Mouse (Mus musculus) stomach, embryonic 15.5 days (tissue): ENCODE data around the gene Nup43. TPM values are rescaled to one million over a fixed set of nuclear protein-coding genes. Genes with fewer than 3 reads are reported as not detected.

ENCODE experiments used
- ATAC-seq: fragments of 200-750 bp; cut with Nextera tagmentation; 2 replicates; pipeline ENCODE4 v1.8.0; 2017; ENCODE audit warnings: low read depth, moderate number of reproducible peaks, moderate TSS enrichment; ENCODE audit not compliant: insufficient read depth, low FRiP score
- H3K27ac ChIP-seq: fragments of 300-500 bp; sonication (generic); 2 replicates; pipeline ENCODE4 v1.5.1; 2015; ENCODE audit warnings: mild to moderate bottlenecking, inconsistent platforms
- H3K27me3 ChIP-seq: fragments of 300-500 bp; sonication (generic); replicated peaks from 2 replicates; pipeline ENCODE4 v1.6.1; 2015; ENCODE audit warnings: inconsistent platforms
- H3K36me3 ChIP-seq: fragments of 300-500 bp; sonication (generic); 2 replicates; pipeline ENCODE4 v1.6.1; 2015; ENCODE audit warnings: inconsistent platforms
- H3K4me1 ChIP-seq: fragments of 300-500 bp; sonication (generic); 2 replicates; pipeline ENCODE4 v1.6.1; 2015; ENCODE audit warnings: inconsistent platforms
- H3K4me2 ChIP-seq: fragments of 300-500 bp; sonication (generic); 2 replicates; pipeline ENCODE4 v1.6.1; 2015; ENCODE audit warnings: mild to moderate bottlenecking, inconsistent platforms
- H3K4me3 ChIP-seq: fragments of 300-500 bp; sonication (generic); replicated peaks from 2 replicates; pipeline ENCODE4 v1.5.1; 2015; ENCODE audit warnings: inconsistent platforms
- H3K9ac ChIP-seq: fragments of 300-500 bp; sonication (generic); 2 replicates; pipeline ENCODE4 v1.6.1; 2015; ENCODE audit warnings: inconsistent platforms
- H3K9me3 ChIP-seq: fragments of 300-500 bp; sonication (generic); 2 replicates; pipeline ENCODE4 v1.6.1; 2016; ENCODE audit warnings: inconsistent platforms
- WGBS: fragments of 180-500 bp; shearing (Covaris S2); methylation state at CpG from one replicate; pipeline ENCODE4 v1.1.7; 2015; 5-methylcytosine and 5-hydroxymethylcytosine counted together
- polyA plus RNA-seq: library from polyadenylated mRNA; unstranded; fragments of >200 nt; fragmentation: Nextera tagmentation; extraction: Ambion mirVana; gene quantifications from 2 replicates; pipeline ENCODE4 v1.2.1, GENCODE M21; 2015

The Nup43 gene
- polyA plus RNA-seq, 1 experiment from 2014 or later: 44.9 TPM

- Histone ChIP-seq H3K9me3 (no peaks in the 10 kb centered on the region), H3K4me3 (no peak overlapping the region), H3K36me3 (0 out of 2 replicates have a peak, but pooled peaks cover 8% of the 10 kb centered on the region), H3K4me1 (no peaks in the 10 kb centered on the region), H3K27me3 (no peaks in the 10 kb centered on the region), H3K27ac (no peak overlapping the region), H3K4me2 (no peak overlapping the region), H3K9ac (no peak overlapping the region)
- no peak for ATAC-seq
- WGBS: 89% methylated on average over 2 of the region's 2 CpGs
Observed at GRCm38 (mm10) chr10:7651057-7651456, 16.2 kb upstream of the Nup43 start.

GRCm38 (mm10) chr10:7662471-7663141 is 4.7 kb upstream of the Nup43 start:
- peak overlapping the region; percentile 93 for H3K9ac ChIP-seq
- no peaks in the 10 kb centered on the region; the same call in 1 of the 2 replicates for H3K4me1 ChIP-seq
- H3K27ac ChIP-seq: peak overlapping the region; percentile 90
- H3K4me3 ChIP-seq: peak overlapping the region; percentile 83
- H3K9me3 ChIP-seq: no peaks in the 10 kb centered on the region
- ATAC-seq: peak; percentile 76
- H3K4me2 ChIP-seq: peak overlapping the region; percentile 83
- WGBS: under 1% methylated on average over 43 of the region's 44 CpGs
- no peaks in the 10 kb centered on the region for H3K27me3 ChIP-seq
- H3K36me3 ChIP-seq: no peaks in the 10 kb centered on the region

DNA sequence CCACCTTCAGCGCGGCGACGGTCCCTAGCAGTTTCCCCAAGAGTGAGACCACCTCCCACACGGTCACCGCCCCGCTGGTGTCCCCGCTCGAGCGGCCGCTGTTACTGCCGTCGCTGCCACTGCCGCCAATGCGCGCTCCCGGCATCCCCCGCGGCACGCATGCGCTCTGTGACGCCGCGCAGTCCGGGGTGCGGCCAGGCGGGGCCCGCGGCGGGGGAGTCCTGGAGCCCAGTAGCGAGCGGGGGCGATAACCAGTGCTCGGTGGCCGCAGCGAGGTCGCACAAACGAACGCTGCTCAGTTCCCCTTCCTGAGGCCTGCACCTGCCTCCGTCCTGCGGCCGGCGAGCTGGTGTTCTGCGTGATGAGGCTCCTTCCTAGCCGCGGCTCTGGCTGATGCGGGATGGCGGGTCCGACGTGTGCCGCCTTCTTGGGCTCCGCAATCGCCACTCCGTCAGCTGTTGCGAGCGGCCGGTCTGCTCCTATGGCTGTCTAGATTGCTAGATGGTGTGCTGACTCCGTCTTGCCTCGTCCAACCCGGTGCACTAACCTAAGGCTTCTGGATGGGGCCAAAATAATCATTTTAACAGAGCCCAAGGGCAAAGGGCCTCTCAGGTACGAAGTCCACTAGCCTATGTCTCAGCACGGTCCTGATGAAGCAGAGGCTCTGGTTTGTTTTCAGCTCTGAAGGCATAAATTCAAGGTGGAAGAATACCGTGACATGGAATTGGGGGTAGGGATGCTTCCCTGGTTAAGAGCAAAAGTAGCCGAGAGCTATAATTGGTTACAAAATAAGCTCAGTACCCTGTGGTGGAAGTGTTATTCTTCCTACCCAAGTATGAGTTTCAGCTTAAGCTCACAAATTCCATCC is 3.9 kb upstream of the Nup43 start:
- WGBS: under 1% methylated on average over 64 of the region's 64 CpGs
- ATAC-seq: peak; percentile 93
- peaks cover 4% of the 10 kb centered on the region; the same call in 1 of the 2 replicates for H3K4me1 ChIP-seq
- no peaks in the 10 kb centered on the region for H3K36me3 ChIP-seq
- peak overlapping the region; percentile 83 for H3K4me3 ChIP-seq
- peak overlapping the region; percentile 93 for H3K9ac ChIP-seq
- H3K4me2 ChIP-seq: peak overlapping the region; percentile 83
- H3K27ac ChIP-seq: peak overlapping the region; percentile 90
- no peaks in the 10 kb centered on the region for H3K27me3 ChIP-seq
- no peaks in the 10 kb centered on the region for H3K9me3 ChIP-seq

- peak overlapping the region; percentile 83 for H3K4me3 ChIP-seq
- no peaks in the 10 kb centered on the region for H3K36me3 ChIP-seq
- ATAC-seq: no peak
- H3K9ac ChIP-seq: peak overlapping the region; percentile 93; the same call in 1 of the 2 replicates
- peaks cover 4% of the 10 kb centered on the region; the same call in 1 of the 2 replicates for H3K4me1 ChIP-seq
- no peak overlapping the region for H3K27ac ChIP-seq
- H3K9me3 ChIP-seq: no peaks in the 10 kb centered on the region
- no peaks in the 10 kb centered on the region for H3K27me3 ChIP-seq
- H3K4me2 ChIP-seq: peak overlapping the region; percentile 83
- WGBS: 52% methylated on average over 6 of the region's 6 CpGs
Observed at GRCm38 (mm10) chr10:7664027-7664526, 3.2 kb upstream of the Nup43 start.

DNA sequence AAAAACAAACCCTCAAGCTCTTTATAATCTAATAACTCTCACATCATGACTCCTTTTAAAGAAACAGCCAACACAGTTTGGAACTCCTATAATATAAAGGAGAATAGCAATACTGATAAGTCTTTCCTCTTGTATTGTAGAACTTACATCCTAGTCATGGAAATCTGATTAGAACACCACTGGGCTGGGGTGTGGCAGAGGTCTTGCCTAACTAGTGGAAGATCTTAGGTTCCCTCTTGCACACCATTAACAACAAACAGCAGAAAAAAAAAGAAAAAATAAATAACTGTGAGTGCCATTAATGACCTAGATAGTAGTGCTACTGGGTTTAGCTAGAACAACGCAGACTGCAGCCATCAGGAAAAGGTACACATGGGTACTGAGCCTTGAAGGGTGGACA is 2.4 kb upstream of the Nup43 start:
- Histone ChIP-seq H3K4me2 (no peak overlapping the region), H3K27me3 (no peaks in the 10 kb centered on the region), H3K9me3 (no peaks in the 10 kb centered on the region), H3K9ac (no peak overlapping the region), H3K4me1 (peaks cover 4% of the 10 kb centered on the region; the same call in 1 of the 2 replicates), H3K27ac (no peak overlapping the region), H3K4me3 (no peak overlapping the region), H3K36me3 (no peaks in the 10 kb centered on the region)
- ATAC-seq: no peak
- WGBS: 85% methylated on average over 1 of the region's 1 CpGs

DNA sequence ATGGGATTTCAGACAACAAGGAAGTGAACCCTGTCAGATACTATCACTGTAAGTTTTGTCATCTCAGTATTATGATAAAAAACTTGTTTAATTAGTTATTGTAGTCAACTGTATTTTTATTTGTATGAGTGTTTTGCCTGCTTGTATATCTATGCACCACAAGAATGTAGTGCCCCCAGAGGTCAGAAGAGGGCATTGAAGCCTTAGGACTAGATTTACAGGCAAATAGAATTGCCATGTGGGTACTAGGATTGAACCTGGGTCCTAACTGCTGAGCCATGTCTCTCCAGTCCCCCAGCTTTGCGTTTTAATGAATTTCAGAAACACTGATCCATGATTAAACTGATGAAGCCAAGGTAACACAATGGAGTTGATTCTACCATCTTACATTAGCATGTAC is 6.4 kb downstream of the Nup43 start:
- H3K27ac ChIP-seq: no peak overlapping the region
- no peak overlapping the region for H3K9ac ChIP-seq
- ATAC-seq: no peak
- H3K27me3 ChIP-seq: no peaks in the 10 kb centered on the region
- peaks cover 29% of the 10 kb centered on the region for H3K36me3 ChIP-seq
- 73% methylated on average over 1 of the region's 1 CpGs for WGBS
- no peaks in the 10 kb centered on the region for H3K4me1 ChIP-seq
- no peak overlapping the region for H3K4me3 ChIP-seq
- H3K9me3 ChIP-seq: no peaks in the 10 kb centered on the region
- H3K4me2 ChIP-seq: no peak overlapping the region

DNA sequence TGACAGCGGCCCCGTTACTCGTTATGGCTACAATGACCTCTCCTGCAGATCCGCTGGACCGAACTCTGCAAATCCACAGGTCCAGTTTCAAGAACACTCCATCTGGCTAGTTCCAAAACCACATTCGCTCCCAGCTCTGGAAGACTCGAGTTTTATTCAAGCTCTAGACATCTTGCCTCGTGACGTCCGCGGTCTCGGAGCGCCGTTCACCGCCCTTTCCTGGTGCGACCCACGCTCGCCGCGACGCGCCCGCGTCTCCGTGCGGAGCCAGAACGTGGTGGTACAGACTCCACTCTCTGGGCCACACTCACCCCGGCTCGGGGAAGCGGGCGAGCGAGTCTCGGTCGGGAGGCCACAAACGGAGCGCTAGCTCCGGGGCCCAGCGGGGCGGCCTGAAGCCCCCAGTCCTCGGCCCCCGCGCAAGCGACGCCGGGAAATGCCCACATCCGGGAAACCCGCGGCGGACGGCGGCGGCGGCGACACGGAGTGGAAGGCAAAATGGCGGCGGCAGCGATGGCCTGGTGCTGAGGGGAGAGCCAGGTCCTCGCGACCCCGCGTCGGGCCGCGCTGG is 13.5 kb downstream of the Nup43 start, which contains the start of the genes Pcmt1 and Lats1:
TSS of gene Pcmt1 (minus strand) at position 406 of the 571 bp plus-strand sequence.
TSS of gene Lats1 (plus strand) at position 484 of the 571 bp plus-strand sequence.
- Histone ChIP-seq H3K4me2 (peak within 1 kb of the TSS; percentile 73), H3K9me3 (no peaks in the 10 kb centered on the region), H3K36me3 (peaks cover 12% of the 10 kb centered on the region), H3K27me3 (no peaks in the 10 kb centered on the region), H3K9ac (peak within 1 kb of the TSS; percentile 97), H3K4me1 (peaks cover 17% of the 10 kb centered on the region), H3K4me3 (peak within 1 kb of the TSS; percentile 72), H3K27ac (peak within 1 kb of the TSS; percentile 97)
- peak; percentile 84 for ATAC-seq
- under 1% methylated on average over 57 of the region's 65 CpGs for WGBS

DNA sequence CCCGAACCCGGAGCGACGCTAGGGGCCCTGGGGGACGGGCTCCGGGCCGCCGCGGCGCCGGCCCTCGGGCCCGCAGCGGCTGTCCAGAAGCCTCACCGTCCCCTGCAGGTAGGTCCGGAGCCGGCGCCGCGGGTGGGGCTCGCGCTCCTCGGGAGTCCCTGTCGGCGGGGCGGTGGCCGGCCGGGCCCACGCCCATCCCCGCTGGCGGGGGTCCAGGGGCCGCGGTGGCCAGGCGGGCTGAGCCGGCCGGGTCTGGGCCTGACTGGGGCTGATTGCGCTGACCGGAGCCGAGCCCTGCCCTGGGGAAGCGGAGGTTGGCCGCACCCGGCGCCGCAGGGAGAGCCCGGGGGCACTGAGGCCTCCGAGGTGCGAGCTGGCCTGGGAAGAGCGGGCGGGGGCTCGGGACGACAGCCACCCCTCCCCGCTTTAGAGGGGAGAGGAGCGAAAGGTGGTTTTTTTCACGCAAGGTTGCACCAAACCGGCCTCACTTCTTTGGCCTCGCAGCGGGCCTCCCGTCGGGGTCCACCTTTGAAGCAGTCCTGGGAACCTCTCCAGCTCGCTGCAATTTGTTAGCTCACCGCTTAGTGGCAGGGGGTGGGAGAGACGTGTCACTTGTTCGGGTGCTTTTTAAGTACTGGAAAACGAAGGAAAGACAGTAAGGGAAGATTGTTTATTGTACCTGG is 14.2 kb downstream of the Nup43 start:
- Histone ChIP-seq H3K4me3 (peak overlapping the region; percentile 72), H3K9ac (peak overlapping the region; percentile 97), H3K4me2 (peak overlapping the region; percentile 73), H3K9me3 (no peaks in the 10 kb centered on the region), H3K4me1 (peaks cover 17% of the 10 kb centered on the region), H3K27me3 (no peaks in the 10 kb centered on the region), H3K36me3 (peaks cover 12% of the 10 kb centered on the region), H3K27ac (peak overlapping the region; percentile 97)
- ATAC-seq: peak; percentile 89
- WGBS: under 1% methylated on average over 53 of the region's 64 CpGs

DNA sequence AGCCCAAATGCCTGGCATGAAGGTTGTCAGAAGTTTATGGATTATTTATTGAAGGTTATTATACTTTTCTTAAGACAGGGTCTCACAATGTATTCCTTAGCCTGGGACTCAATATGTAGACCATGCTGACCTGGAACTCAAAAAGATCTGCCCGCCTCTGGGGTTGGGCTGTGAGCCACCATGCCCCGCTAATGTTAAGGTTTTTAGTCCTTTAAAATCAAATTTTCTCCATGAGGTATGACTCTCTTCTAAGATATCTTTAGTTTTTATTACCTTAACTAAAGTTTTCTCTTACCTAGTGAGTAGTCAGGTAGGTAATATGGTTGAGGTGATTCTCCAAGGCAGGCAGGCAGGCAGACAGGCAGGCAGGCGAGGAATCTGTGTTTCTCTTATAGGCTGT is 14.9 kb downstream of the Nup43 start:
- 38% methylated on average over 3 of the region's 3 CpGs for WGBS
- no peak for ATAC-seq
- Histone ChIP-seq H3K4me3 (peak overlapping the region; percentile 72), H3K9me3 (no peaks in the 10 kb centered on the region), H3K36me3 (peaks cover 7% of the 10 kb centered on the region; the same call in 1 of the 2 replicates), H3K27ac (no peak overlapping the region), H3K4me1 (peaks cover 17% of the 10 kb centered on the region), H3K9ac (peak overlapping the region; percentile 97; the same call in 1 of the 2 replicates), H3K4me2 (peak overlapping the region; percentile 73), H3K27me3 (no peaks in the 10 kb centered on the region)

- no peaks in the 10 kb centered on the region; the same call in 1 of the 2 replicates for H3K36me3 ChIP-seq
Observed at GRCm38 (mm10) chr10:7686902-7687301, 19.6 kb downstream of the Nup43 start.

GRCm38 (mm10) chr10:7695286-7695685 is 28.0 kb downstream of the Nup43 start:
- Histone ChIP-seq H3K4me1 (no peaks in the 10 kb centered on the region), H3K9ac (no peak overlapping the region), H3K36me3 (peaks cover 39% of the 10 kb centered on the region), H3K27ac (no peak overlapping the region), H3K27me3 (no peaks in the 10 kb centered on the region), H3K9me3 (no peaks in the 10 kb centered on the region), H3K4me3 (no peak overlapping the region), H3K4me2 (no peak overlapping the region)
- ATAC-seq: no peak

More at GRCm38 (mm10) chr10:7686902-7687301, 19.6 kb downstream of the Nup43 start:
- Histone ChIP-seq H3K4me1 (peaks cover 5% of the 10 kb centered on the region; the same call in 1 of the 2 replicates), H3K27ac (no peak overlapping the region), H3K9me3 (no peaks in the 10 kb centered on the region), H3K9ac (no peak overlapping the region), H3K27me3 (no peaks in the 10 kb centered on the region), H3K4me2 (no peak overlapping the region), H3K4me3 (no peak overlapping the region)
- no peak for ATAC-seq
- WGBS: 92% methylated on average over 6 of the region's 6 CpGs
